Mouse (Mus musculus): Measurements from ENCODE around the gene Rpl3.

DNA sequence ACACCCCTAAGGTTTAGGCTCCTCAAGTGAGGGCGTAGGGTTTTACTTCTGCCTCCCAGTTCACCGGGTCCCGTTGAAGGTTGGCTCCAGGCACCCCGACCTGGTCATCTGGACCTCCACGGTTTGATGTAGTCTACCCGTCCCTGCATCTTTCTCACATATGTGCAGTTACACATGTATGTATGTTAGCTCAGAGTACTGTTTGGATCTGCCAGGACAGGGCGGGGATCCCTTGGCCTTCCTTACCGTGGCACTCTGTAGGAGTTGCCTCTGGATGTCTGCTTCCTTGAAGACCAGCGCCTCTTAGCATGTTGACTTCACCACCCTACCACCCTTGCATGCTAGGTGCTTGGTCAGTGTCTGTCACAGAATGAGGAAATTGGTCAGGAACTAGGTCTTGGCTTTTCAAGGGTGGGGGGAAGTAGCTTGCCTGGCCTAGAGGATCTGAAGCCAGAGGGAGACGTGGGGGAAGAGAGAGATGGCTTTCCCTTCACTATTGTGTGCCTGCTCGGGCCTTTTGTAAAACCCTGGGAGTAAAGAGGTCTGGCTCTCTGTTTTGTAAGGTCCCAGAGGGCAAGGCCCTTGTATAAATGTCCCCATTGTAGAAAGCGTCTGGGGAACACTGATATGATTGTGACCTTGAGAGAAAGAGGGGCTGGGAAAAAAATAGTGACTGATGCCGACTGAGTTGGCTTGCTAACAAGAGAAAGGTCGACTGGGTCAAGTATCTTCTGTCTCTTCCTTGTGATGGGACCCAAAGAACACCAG is 42.2 kb upstream of the Rpl3 start:
- TF ChIP-seq CTCF (IDR thresholded peaks at IDR 0.05; ENCODE audit: low read depth), result no peak
- TF ChIP-seq EP300 (IDR thresholded peaks at IDR 0.05; ENCODE audit: low read depth), result 0 out of 2 replicates have a peak, but pooled peaks have one; percentile 18

Measured in liver, postnatal 0 days (tissue).